Mouse (Mus musculus) right cerebral cortex, adult 2 months (tissue): ENCODE measurements around the gene Birc2.

ENCODE experiments used
- DNase-seq, 2 experiments: peaks; one replicate each; pipeline ENCODE4 v3.0.0; 2021 to 2022; ENCODE audit warnings: low spot score in 2 of 2

The Birc2 gene

DNA sequence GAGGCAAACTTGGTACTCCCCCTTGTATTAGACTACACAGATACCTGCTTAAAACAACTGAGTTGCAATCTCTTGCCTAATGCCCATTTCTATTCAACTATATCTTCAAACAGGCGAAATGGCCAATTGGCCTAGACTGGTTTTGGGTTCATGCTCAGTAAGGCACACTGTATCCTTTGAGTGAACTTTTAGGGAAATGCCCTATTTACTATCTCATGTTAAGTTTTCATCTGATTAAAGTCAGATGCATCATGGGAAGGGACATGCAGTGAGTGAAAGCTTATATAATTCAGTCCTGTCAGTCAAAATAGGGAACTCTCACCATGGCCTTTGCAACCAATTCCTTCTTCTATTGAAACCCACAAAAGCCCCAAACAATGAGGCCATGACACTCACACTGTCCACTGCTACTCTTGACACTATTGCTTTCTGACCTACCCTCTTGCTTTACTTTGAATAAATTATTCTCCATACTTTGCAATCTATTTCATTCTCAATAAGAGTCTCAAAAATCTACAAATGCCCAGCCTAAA lies 9.9 kb upstream of the Birc2 start:
- no peak for DNase-seq

DNA sequence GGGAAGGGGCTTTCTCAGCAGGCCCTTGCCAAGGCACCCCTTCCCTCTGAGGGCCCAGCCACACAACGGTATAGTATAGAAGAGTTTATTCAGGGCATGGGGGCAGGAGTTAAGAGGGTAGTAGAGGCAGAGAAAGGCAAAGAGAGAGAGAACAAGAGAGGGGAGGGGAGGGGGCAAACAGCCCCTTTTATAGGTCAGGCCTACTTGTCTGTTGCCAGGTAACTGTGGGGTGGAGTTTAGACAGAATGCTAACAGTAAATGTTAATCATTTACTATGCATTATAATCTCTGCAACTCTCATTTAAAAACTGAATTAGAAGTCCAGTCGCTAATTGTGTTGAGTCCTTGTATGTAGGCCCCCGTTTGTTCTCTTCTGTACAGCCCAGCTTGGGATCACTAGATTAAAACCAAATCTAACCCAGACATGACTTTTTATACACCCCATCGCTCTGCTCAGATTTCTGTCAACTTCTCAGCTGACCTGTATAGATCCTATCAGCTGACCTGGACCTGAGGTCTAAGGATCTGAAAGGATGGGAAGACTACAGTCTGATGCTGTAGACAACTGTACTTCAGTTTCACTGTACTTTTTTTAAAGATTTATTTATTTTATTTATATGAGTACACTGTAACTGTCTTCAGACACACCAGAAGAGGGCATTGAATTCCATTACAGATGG lies 8.5 kb upstream of the Birc2 start:
- no peak for DNase-seq

DNA sequence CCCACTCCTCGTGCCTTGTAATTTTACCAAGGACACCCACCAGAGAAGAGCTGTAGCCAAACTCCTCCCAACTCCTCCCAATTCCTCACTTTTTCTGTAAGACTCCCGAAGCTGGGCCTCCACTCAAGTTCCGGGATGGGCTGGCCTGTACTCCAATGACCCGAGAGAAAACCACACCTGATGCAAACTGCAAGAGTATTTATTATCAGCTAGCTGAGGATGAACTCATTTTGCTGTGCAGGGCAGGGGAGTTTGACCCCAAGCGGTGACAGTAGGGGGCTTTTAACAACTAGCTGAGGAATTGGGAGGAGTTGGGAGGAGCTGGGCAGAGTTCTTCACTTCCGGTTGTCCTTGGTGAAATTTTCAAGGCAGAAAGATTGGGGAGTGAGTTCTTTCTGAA lies 4.4 kb upstream of the Birc2 start:
- DNase-seq, result no peak

DNA sequence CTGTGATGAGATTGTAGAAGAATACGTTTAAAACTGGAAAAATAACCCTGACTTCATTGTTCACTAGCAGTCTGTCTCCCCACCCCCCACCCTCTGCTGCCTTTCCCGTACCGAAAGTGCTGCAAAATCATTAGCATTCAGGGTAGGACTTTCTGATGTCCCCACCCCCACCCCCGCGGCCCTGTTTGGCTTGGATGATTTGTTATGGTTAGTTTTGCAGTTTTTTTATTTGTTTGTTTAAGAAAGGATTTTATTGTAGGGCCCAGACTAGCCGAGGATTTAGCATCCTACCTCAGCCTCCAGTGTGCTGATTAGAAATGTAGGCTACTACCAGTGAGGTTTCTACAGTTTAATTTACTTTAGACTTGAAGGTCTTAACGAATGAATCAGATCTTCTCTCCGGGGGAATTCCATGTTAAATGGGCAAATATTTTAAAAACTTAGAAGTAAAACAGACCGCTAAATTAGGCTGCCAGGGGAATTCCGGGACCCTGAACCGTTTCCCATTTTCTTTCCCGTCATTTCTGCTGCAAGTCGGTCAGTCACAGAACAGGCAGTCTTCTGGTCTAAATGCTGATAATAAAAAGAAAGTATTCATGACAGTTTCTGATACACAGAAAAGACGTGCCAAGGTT lies 1.1 kb upstream of the Birc2 start:
- DNase-seq, result peak in 1 of 2 experiments; percentile 3

DNA sequence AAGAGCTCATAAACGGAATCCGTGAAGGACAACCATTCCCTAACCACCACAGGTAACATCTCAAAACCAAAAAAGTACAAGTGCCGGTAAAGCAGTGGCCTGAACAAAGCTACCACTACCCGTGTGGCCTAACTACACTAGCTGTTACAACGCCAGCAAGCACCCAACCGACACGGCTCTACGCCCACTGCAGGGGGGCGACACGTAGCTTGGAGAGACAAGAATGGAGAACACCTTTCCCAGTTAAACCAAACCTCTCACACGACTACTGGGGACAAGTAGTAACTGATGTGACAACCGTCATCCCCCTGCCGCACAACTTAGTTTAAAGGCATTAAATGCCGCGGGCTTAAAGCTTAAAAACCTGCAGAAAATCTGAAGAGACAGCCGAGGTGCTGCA lies 533 bp downstream of the Birc2 start:
- DNase-seq, result peak; percentile 35 to 61

DNA sequence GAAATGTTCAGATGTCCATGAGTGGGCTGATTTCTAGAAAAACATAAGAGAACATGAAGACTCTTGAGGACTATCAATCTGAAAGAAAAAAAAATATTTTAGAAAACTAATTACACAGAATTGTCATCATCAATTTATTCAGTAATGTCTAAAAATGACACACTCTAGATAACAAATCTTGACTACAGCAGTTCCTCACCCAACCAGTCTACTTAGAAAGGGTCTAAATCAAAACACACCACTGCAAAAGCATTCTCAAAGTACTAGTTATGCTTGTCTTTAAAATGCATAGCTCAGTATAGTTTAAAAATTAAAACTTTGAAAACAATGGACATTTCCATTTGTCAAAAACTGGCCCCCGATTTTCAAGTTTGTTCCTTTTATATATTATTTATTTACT lies 1.6 kb downstream of the Birc2 start:
- no peak for DNase-seq

DNA sequence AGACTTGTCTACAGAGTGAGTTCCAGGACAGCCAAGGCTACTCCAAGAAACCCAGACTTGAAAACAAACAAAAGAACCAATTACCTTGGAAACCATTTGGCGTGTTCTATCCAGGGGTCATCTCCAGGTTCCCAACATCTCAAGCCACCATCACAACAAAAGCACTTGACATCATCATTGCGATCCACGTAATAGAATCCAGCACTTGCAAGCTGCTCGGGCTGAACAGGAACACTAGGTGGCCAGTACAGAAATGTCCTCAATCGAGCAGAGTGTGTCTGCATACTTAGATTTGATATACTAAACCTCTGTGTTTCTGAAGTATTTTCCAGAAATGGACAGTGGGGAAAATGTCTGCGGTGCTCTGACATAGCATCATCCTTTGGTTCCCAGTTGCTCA lies 3.4 kb downstream of the Birc2 start:
- DNase-seq, result no peak

DNA sequence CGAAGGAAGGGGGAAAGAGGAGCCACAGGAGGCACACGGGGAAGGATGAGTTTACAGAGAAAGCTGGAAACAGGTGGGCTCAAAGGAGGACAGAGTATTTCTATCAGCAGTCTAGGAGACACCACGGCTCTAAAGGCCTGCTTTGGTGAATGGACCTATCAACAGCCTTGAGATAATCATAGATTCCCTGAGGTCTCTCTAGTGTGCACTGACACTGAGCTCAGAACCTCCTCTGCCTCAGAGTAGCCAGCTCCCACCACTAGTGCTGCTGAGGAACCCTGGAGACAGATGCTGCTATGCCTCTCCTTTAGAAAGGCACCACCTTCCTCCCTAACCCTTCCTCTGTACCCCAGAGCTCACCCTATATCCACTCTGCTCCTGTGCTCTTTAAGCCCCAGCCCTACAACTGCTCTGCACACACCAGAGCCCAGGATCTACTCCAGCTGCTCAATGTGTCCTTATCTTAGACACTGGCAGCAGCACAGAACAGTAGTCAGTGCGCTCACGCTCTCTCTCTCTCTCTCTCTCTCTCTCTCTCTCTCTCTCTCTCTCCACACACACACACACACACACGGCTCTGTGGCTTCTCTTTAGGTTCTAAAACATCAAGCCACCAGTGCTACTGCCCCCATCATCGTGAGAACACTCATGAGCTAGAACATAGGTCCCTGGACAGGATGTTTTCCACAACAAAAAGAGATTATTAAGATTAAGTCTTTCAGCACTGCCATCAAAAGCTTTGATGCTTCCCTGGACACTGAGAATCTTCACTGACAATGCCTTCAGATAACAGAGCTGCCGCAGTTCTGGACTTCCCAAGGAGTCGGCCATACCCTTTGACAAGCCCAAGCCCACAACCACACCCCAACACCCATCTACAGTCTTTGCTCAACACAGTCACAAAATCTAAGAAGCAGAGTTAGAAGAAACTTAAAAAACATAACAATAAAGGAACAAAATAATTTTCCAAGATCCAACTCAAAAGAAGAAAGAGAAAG lies 7.0 kb downstream of the Birc2 start:
- peak in 1 of 2 experiments; percentile 8 for DNase-seq

DNA sequence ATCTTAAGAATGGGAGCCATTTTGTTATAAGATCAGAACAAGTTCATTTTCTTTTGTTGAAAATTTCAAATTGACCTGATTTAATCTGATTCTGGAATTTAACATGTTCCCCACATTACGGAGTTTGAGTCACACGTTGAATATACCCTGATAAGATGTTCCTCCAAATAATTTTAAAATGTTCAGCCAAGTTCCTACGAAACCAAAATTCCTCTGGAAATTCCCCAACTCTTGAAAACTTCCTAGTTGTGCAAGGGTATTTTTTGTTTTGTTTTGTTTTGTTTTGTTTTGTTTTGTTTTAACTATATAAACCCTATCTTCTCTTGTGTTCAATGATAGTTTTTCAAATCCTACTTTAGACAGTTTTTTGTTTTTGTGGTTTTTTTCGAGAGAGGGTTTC lies 8.2 kb downstream of the Birc2 start:
- DNase-seq, result no peak

DNA sequence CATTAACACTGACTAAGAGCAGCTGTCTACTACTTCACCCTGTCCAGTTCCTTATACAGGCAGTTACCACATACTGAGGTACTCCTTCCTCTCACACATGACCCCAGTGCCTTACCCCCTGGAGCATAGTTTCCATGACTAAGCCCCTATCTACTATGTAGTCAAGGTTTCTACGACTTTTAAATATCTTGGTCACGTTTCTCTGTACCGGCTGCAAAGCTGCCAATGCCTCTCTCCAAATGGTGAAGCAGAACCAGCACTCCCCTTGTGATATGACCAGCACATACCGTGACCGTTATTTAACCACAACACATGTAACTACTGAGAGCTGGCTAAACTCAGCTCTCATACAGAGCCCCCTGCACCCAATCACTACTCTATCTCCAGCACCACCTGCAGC lies 11.9 kb downstream of the Birc2 start:
- no peak for DNase-seq

DNA sequence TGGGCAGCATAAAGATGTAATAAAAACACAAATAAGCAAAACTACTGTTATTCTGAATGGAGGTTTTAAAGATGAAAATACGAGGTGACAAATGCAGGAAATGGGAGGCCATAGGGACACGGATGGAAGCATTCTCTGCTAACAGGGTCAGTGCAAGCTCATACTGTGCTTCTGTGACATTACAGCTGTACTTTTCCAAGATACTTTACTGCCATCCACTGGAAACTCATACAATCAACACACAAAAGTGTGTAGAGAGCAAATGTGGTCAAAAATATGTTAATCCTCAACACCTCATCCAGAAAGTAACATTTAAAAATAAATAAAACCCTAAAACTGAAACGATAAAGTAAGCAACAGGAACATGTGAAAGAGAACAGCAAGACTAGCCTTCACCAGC lies 14.1 kb downstream of the Birc2 start:
- no peak for DNase-seq

DNA sequence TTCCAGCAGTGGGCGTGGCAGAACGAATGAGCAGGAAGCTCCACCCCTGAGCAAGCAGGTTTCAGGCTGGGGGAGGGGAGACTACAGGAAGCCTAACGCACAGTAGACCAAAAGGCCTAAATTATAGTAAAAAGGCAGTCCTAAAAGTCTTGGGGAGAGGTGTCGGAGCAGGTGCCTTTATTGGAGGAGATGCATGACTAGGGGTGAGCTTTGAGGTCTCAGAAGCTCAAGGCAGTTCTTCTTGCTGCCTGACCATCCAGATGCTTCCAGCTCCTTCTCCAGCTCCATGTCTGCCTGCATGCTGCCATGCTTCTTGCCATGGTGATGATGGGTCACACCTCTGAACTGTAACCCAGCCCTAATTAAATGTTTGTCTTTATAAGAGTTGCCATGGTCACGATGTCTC lies 31.8 kb downstream of the Birc2 start:
- DNase-seq, result no peak

DNA sequence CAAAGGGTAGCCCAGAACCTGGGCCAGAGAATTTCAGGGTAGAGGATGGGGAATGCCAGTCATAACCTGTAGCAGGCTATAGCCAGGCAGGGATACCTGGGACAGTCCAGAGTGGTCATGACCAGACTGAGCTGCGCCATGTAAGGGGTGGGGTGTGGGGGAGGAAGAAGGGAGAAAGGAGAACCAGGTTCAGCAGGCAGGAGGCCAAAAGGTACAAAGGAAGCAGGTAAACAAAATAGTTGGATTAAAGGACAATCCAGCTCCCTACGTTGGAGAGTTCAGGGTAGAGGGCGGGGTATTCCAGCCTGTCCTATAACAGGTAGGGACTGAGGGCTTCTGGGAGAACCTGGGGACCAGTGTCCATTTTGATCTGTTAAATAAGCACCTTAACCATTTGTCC lies 38.3 kb downstream of the Birc2 start:
- no peak for DNase-seq

DNA sequence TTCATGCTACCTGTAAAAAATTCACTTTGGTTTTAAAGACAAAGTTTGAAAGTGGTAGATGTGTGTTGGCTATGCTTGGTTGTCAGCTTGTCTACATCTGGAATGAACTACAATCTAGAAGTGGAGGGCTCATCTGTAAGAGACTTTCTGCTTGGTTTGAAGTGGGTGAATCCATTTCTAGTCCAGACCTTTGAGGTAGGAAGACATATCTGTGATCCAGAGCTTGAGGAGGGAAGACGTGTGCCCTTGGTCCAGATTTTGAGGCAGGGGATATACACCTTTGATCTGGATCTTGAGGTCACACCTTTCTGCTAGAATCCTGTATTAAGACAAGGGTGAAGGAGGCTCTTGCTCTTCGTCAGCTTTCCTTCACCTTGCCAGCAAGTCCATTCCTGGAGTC lies 39.3 kb downstream of the Birc2 start:
- no peak for DNase-seq

DNA sequence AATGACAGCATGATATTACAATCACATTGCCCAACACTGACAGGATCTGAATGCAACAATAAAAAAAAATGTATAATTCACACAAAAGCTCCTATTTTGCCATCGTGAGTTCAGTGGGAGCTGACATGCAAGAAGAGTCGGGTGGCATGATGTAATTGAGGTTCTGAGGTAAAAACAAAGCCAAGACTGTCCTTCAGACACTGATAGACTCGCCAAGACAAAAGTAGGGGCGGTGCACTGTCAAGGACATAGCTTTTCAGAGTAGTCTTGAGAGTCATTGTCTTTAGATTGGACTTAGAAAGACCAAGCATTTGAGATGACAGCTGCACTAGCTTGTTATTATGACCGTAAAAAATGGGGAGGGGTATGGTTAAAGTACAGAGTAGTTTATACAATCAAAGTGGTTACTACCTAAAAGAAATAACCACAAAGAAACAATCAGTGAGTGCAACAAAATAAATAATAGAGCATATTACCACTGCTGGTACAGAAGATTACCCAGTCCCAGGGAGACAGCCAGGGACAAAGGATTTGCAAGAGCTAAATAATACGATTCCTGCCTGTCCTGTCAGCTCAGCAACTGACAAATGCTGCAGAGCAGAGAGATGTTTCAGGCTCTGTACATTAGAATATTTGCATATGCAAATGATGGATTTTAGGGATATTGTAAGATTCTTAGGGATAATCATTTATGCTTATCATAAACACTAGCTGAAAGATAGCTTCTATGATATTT lies 40.6 kb downstream of the Birc2 start:
- DNase-seq, result no peak

DNA sequence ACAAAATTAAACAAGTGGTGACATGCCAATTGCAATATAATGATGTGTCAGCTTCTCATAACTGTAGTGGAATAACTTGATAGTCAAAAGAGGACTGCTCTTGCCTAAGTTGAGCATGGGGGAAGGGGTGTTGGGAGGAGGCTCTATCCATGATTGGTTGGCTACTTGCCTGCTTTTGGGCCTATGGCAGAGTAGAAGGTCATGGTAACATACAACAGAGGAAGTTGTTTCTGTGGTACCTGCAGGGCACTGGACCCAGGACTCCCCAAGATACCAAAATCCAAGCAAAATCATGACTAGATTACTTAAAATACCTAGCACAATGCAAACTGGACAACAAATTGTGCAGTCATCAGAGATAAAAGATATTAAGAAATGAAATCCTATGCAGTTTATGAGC lies 41.3 kb downstream of the Birc2 start:
- DNase-seq, result no peak

DNA sequence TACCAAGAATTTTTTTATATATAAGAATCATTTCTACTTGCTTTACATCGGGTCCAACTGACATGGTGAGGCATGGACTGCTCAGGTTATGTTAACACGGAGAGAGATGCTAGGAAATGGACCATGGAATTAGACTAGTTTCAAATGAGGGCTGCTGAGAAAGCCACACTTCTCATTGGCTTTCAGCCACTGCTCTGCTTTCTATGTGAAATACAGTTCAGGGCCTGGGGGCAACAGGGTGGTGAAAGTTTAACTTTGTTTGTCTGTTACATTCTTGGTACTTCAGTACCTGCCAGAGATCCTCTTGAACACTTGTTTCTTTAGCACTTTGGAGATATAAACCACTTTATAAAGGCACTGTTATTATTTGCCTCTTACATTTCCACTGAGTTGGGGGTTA lies 43.3 kb downstream of the Birc2 start:
- no peak for DNase-seq

DNA sequence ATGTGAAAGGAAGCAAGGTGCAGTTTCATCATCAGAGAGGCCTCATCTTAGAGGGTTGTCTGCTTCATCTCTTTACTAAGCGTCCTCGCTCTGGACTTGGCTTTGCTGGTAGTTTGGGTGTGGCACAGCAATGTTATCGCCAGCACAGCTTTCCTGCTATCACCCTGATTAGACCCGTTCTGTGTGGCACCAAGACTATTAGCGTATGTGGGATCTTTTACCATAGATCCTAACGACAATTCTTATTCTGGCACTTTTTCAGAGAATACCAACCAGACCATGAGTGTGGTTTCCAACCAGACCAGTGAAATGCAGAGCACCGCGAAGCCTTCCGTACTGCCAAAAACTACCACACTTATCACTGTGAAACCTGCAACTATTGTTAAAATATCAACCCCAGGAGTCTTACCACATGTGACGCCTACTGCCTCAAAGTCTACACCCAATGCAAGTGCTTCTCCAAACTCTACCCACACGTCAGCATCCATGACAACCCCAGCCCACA lies 46.2 kb downstream of the Birc2 start:
- DNase-seq, result no peak

DNA sequence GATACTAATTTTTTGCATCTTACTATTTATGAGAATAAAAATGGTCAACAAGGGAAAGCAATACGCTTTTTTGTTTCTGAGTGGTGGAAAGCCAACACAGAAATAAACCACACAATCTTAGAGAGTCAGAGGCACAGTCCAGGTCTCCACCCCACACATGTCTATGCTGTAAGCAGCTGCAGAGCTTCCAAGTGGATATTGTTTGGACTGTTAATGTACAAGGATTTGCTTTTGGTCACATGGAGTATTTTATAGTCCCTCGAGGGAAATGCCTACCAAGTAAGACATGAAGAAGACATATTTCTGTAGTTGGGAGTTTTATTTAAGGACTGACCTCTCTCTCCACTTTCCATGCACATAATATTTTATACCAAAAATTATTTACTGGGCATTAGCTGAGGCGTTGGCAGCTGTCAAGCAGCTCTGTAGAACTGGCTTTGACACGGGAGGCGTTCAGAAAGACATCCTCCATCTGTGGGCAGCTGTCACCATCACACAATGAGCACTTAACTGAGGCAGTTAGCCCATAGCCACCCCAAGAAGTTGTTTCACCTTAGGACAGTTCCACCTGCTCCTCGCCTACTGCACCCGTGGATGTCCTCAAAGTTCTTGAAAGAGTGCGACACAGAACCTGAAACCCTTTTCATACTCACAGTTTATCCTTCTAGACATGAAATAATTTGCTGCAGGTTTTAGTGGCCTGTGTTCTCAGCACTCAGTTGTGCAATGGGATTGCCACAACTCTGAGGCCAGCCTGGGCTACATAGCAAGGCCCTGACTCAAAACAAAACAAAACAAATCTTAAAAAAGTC lies 46.9 kb downstream of the Birc2 start:
- no peak for DNase-seq

DNA sequence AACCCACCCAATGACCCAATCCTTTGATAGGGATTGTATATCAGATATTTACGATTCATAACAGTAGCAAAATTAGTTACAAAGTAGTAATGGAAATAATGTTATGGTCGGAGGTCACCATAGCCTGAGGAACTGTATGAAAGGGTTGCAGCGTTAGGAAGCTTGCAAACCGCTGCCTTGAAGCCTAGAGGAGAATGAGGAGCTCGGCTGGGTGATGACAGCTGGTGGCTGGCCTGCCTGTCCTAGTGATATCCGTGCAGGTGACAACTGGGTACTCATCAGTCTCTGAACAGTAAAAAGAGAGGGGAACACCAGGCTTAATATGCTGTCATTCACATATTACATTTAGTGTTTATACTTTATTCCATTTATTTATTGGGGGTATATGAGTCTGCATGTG lies 48.5 kb downstream of the Birc2 start:
- no peak for DNase-seq

DNA sequence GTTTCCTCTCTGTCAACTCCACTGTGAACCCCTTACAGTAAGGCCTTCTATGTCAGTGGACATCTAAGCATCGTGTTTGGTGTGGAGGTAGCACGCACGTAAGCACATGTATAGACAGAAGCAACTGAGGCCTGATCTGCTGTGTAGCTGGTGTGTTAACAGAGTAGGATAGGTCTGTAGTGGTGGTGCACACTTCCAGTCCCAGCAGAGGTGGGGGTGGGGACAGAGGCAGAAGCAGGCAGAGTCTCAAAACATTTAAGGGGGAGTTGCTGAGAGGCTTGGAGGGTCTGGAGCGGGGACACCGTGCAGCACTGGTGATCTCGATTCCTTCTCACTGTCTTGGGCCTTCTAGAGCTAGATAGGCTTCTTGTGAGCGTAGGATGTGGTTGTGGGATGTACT lies 50.8 kb downstream of the Birc2 start:
- DNase-seq, result no peak
